Mouse (Mus musculus): ENCODE results near the gene Ankrd24.
"Not testable (repeated sequence)": the region's sequence is repeated elsewhere in the genome, so short reads cannot be mapped to it uniquely, and the experiment has no call there.

GRCm38 (mm10) chr10:81648803-81649775 is 20.7 kb downstream of the Ankrd24 start, which contains the start of gene Gm10778:
- not testable (repeated sequence) for TF ChIP-seq POLR2A (IDR thresholded peaks at IDR 0.05; ENCODE audit: borderline replicate concordance, low read depth, low read length); CTCF (IDR thresholded peaks at IDR 0.05; ENCODE audit: low read depth, low read length)

Measured in bone marrow macrophage, adult 2 months (primary cell).